Mouse (Mus musculus): Measurements from ENCODE around the gene Gm20479. TPM values are rescaled to one million over a fixed set of nuclear protein-coding genes. Genes with fewer than 3 reads are reported as not detected.

Gm20479 gene
- total and polyA plus RNA-seq, 3 experiments, result 1.2 to 2.2 (median 1.9) TPM

- Histone ChIP-seq H3K79me2 (replicated peaks; ENCODE audit: control insufficient read depth, extremely low read depth, insufficient read depth, poor library complexity, severe bottlenecking) (no peaks in the 10 kb centered on the region), H3K9me3 (replicated peaks; ENCODE audit: low read length) (no peaks in the 10 kb centered on the region), H3K9ac (ENCODE audit: insufficient read depth, low read depth) (no peak overlapping the region), H3K27me3 (replicated peaks) (no peaks in the 10 kb centered on the region), H3K4me1 (ENCODE audit: control insufficient read depth in 1 of 2, insufficient read depth in 2 of 2) (peaks cover 7 to 23% of the 10 kb centered on the region in 2 experiments), H3K36me3 (replicated peaks in 1 of 2; ENCODE audit: control insufficient read depth in 1 of 2, insufficient read depth in 1 of 2, low read length in 1 of 2) (peaks cover 39 to 83% of the 10 kb centered on the region in 2 experiments), H3K4me2 (ENCODE audit: insufficient read depth, low read depth, poor library complexity, severe bottlenecking) (no peak overlapping the region), H3K4me3 (replicated peaks in 1 of 3; ENCODE audit: low read depth in 2 of 3, low read length in 2 of 3, poor library complexity in 1 of 3) (no peak overlapping the region), H3K27ac (ENCODE audit: insufficient read depth, low read depth) (no peak overlapping the region)
- DNase-seq (ENCODE audit: extremely low read depth), result peak; percentile 32
- in situ Hi-C loops (cut with MboI; ENCODE audit: low pct_ligation_motif_present, low pct_unique_long_range_greater_than_20kb, low sequenced_read_pairs), result no loop called here
- TF ChIP-seq E2F4 (IDR thresholded peaks at IDR 0.05; ENCODE audit: insufficient replicate concordance, low read depth, low read length) (no peak), JUND (conservative IDR thresholded peaks at IDR 0.05; ENCODE audit: low read depth, low read length) (no peak), GABPA (IDR thresholded peaks at IDR 0.05; ENCODE audit: insufficient replicate concordance, low read depth, low read length) (no peak), MXI1 (IDR thresholded peaks at IDR 0.05; ENCODE audit: low read depth, low read length) (no peak)
- dilution Hi-C loops (cut with MboI; ENCODE audit: extremely low pct_ligation_motif_present, extremely low pct_unique_long_range_greater_than_20kb, low sequenced_read_pairs), result no loop called here
Measured at GRCm38 (mm10) chr7:27345444-27345843, 11.8 kb downstream of the Gm20479 start.

DNA sequence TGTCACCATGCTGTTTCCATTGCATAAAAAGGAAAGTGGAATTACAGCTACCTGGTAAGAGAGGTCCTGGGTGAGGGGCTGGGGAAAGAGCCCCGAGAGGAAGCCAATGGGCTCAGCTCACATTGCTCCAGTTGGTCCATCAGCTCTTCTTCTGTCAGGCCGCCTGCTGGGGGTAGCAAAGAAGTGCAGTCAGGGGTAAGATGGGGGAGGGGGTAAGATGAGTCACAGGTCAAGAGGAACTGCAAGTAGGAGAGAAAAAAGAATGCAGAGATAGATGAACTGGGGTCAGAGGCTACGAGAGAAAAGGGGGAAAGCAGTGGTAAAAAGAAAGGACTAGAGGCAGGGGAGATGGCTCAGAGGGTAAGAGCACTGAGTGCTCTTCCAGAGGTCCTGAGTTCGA, 14.6 kb downstream of the Gm20479 start:
- in situ Hi-C loops (cut with MboI; ENCODE audit: low pct_ligation_motif_present, low pct_unique_long_range_greater_than_20kb, low sequenced_read_pairs) (no loop called here), dilution Hi-C loops (cut with MboI; ENCODE audit: extremely low pct_ligation_motif_present, extremely low pct_unique_long_range_greater_than_20kb, low sequenced_read_pairs) (no loop called here)
- Histone ChIP-seq H3K4me3 (replicated peaks in 1 of 3; ENCODE audit: low read depth in 2 of 3, low read length in 2 of 3, poor library complexity in 1 of 3) (peak overlapping the region in 2 of 3 experiments; percentile 1 to 2), H3K9ac (ENCODE audit: insufficient read depth, low read depth) (no peak overlapping the region), H3K36me3 (replicated peaks in 1 of 2; ENCODE audit: control insufficient read depth in 1 of 2, insufficient read depth in 1 of 2, low read length in 1 of 2) (peaks cover 19 to 56% of the 10 kb centered on the region in 2 experiments), H3K79me2 (replicated peaks; ENCODE audit: control insufficient read depth, extremely low read depth, insufficient read depth, poor library complexity, severe bottlenecking) (no peaks in the 10 kb centered on the region), H3K4me2 (ENCODE audit: insufficient read depth, low read depth, poor library complexity, severe bottlenecking) (no peak overlapping the region), H3K9me3 (replicated peaks; ENCODE audit: low read length) (no peaks in the 10 kb centered on the region), H3K27me3 (replicated peaks) (peaks cover 7% of the 10 kb centered on the region), H3K4me1 (ENCODE audit: control insufficient read depth in 1 of 2, insufficient read depth in 2 of 2) (peaks cover 7 to 31% of the 10 kb centered on the region in 2 experiments), H3K27ac (ENCODE audit: insufficient read depth, low read depth) (peak overlapping the region; percentile 41; the same call in 1 of the 2 replicates)
- DNase-seq (ENCODE audit: extremely low read depth), result peak; percentile 91
- TF ChIP-seq RCOR1 (conservative IDR thresholded peaks at IDR 0.05; ENCODE audit: low read depth, low read length), result no peak
- TF ChIP-seq NELFE (IDR thresholded peaks at IDR 0.05; ENCODE audit: low read depth, low read length), result no peak; the same call in 1 of the 2 replicates
- TF ChIP-seq BHLHE40 (IDR thresholded peaks at IDR 0.05; ENCODE audit: low read depth, low read length), result no peak
- peak; percentile 72 for TF ChIP-seq JUND (conservative IDR thresholded peaks at IDR 0.05; ENCODE audit: low read depth, low read length)
- no peak for TF ChIP-seq GABPA (IDR thresholded peaks at IDR 0.05; ENCODE audit: insufficient replicate concordance, low read depth, low read length)
- no peak for TF ChIP-seq E2F4 (IDR thresholded peaks at IDR 0.05; ENCODE audit: insufficient replicate concordance, low read depth, low read length)
- no peak for TF ChIP-seq NRF1 (IDR thresholded peaks at IDR 0.05; ENCODE audit: low read depth, low read length)
- no peak for TF ChIP-seq MAFK (IDR thresholded peaks at IDR 0.05; ENCODE audit: insufficient replicate concordance, low read length)
- TF ChIP-seq USF1 (IDR thresholded peaks at IDR 0.05; ENCODE audit: low read depth, low read length), result no peak
- TF ChIP-seq EP300 (IDR thresholded peaks at IDR 0.05; ENCODE audit: low read length), result peak; percentile 57; the same call in 1 of the 2 replicates
- no peak for TF ChIP-seq MXI1 (IDR thresholded peaks at IDR 0.05; ENCODE audit: low read depth, low read length)
- peak; percentile 43 for TF ChIP-seq HCFC1 (IDR thresholded peaks at IDR 0.05; ENCODE audit: low read depth, low read length)
- TF ChIP-seq SIN3A (IDR thresholded peaks at IDR 0.05; ENCODE audit: low read length), result no peak
- no peak for TF ChIP-seq USF2 (conservative IDR thresholded peaks at IDR 0.05; ENCODE audit: low read depth, low read length)
- 0 out of 2 replicates have a peak, but pooled peaks have one; percentile 50 for TF ChIP-seq UBTF (IDR thresholded peaks at IDR 0.05; ENCODE audit: low read depth, low read length)
- TF ChIP-seq POLR2AphosphoS2 (IDR thresholded peaks at IDR 0.05; ENCODE audit: low read depth, low read length), result no peak
- peak; percentile 56 to 77; a peak in 3 of 4 replicates for TF ChIP-seq CTCF (conservative IDR thresholded peaks at IDR 0.05 in 1 of 2, IDR thresholded peaks at IDR 0.05 in 1 of 2; ENCODE audit: low read depth in 2 of 2, low read length in 2 of 2)
- peak; percentile 36 for TF ChIP-seq RAD21 (IDR thresholded peaks at IDR 0.05; ENCODE audit: low read depth, low read length)
- TF ChIP-seq TBP (conservative IDR thresholded peaks at IDR 0.05; ENCODE audit: low read depth, low read length), result no peak
- TF ChIP-seq MEF2A (IDR thresholded peaks at IDR 0.05; ENCODE audit: borderline replicate concordance, low read depth, low read length), result no peak
- peak; percentile 91 for TF ChIP-seq CHD2 (IDR thresholded peaks at IDR 0.05; ENCODE audit: low read length)
- no peak for TF ChIP-seq PAX5 (IDR thresholded peaks at IDR 0.05; ENCODE audit: low read length)
- peak; percentile 69; the same call in 1 of the 2 replicates for TF ChIP-seq IRF4 (IDR thresholded peaks at IDR 0.05; ENCODE audit: low read depth, low read length)
- TF ChIP-seq TCF12 (IDR thresholded peaks at IDR 0.05; ENCODE audit: low read depth, low read length), result 0 out of 2 replicates have a peak, but pooled peaks have one; percentile 33
- no peak for TF ChIP-seq ZMIZ1 (IDR thresholded peaks at IDR 0.05; ENCODE audit: low read depth, low read length)
- TF ChIP-seq MAX (IDR thresholded peaks at IDR 0.05; ENCODE audit: low read length), result no peak
- no peak for TF ChIP-seq MYC (IDR thresholded peaks at IDR 0.05; ENCODE audit: low read depth, low read length)
- peak; percentile 79 for TF ChIP-seq MAZ (IDR thresholded peaks at IDR 0.05; ENCODE audit: low read depth, low read length)
- peak; percentile 44 for TF ChIP-seq JUN (IDR thresholded peaks at IDR 0.05; ENCODE audit: insufficient read depth, low read depth, low read length)
- no peak for TF ChIP-seq ZC3H11A (IDR thresholded peaks at IDR 0.05; ENCODE audit: low read depth, low read length)
- no peak for TF ChIP-seq ZKSCAN1 (IDR thresholded peaks at IDR 0.05; ENCODE audit: borderline replicate concordance, low read depth, low read length)
- no peak for TF ChIP-seq ELF1 (IDR thresholded peaks at IDR 0.05; ENCODE audit: low read depth, low read length)
